Mouse (Mus musculus) G1E (cell line): Measurements from ENCODE around the gene Col18a1.

Source experiments
- CTCF ChIP-seq: IDR thresholded peaks from 2 replicates; pipeline ENCODE4 v1.5.1; 2012; ENCODE audit warnings: low read depth, low read length, inconsistent platforms, mixed read lengths
- GATA1 ChIP-seq: IDR thresholded peaks from 2 replicates; pipeline ENCODE4 v1.6.1; 2012; ENCODE audit warnings: borderline replicate concordance, low read length, inconsistent platforms, mixed read lengths
- POLR2AphosphoS5 ChIP-seq: IDR thresholded peaks from 2 replicates; pipeline ENCODE4 v1.6.1; 2012; ENCODE audit warnings: low read depth, low read length, inconsistent platforms; ENCODE audit not compliant: insufficient replicate concordance
- TAL1 ChIP-seq: conservative IDR thresholded peaks from 2 replicates; pipeline ENCODE4 v1.6.1; 2012; ENCODE audit warnings: low read depth, low read length, inconsistent platforms, mixed read lengths

GRCm38 (mm10) chr10:77116537-77117455 lies 49.6 kb downstream of the Col18a1 start:
- no peak for TF ChIP-seq CTCF
- TF ChIP-seq POLR2AphosphoS5: no peak
- no peak for TF ChIP-seq GATA1
- no peak for TF ChIP-seq TAL1
